Mouse (Mus musculus) CD4-positive naive resting alpha-beta T cell, adult 76 days (primary cell): ENCODE data around the gene Crtac1. TPM values are rescaled to one million over a fixed set of nuclear protein-coding genes. Genes with fewer than 3 reads are reported as not detected.

Source experiments
- total RNA-seq: library from RNA; stranded (reverse); gene quantifications from one replicate; pipeline ENCODE4 v1.2.4, GENCODE M21; 2023

Gene Crtac1
- not detected for total RNA-seq

GRCm38 (mm10) chr19:42431485-42432190, at the start of gene Crtac1:
Crtac1 (minus strand) TSS chr19:42431783.

DNA sequence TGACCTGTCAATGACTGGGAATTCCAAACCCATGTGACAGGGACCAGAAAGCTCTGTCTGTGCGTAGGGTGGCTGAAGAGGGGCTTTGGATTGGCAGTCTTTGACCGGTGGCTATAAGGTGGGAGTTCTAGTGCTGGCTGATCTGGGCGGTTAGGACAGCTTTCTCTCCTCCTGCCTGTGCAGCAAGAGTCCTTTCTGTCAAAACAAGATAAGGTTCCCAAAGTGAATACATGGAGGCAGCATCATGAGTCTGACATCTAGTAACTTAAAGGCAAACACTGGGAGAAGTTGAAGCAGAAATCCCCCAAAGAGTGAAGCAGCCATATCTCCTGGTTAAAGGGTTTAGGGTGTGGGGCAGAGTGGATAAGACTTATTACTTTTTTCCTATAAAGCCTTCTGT, 184.1 kb downstream of the Crtac1 start, which contains the start of gene Golga7b:
TSS of gene Golga7b (plus strand) at position 56 of the 400 bp plus-strand sequence.

Other genes with a start within 250 kb of the Crtac1 start
- gene Sfrp5, start 229.5 kb downstream of the Crtac1 start, total RNA-seq: not detected
- gene Golga7b, start 184.2 kb downstream of the Crtac1 start, total RNA-seq: not detected
- gene R3hcc1l, start 87.0 kb upstream of the Crtac1 start, total RNA-seq: 42.4 TPM
- gene Loxl4, start 181.0 kb upstream of the Crtac1 start, total RNA-seq: not detected